ENCODE assay signal across 8 mouse cellular contexts in genomic region chr10:77566651-77567050, GRCm38 (mm10). TPM values are rescaled to one million over a fixed set of nuclear protein-coding genes. Genes with fewer than 3 reads are reported as not detected.
A peak's percentile ranks its signal among the peaks of the same experiment; 100 is the strongest.
DNase-seq lines count a peak whose midpoint lies in the region; ATAC-seq and TF ChIP-seq lines count a peak whose summit lies in the region.

No protein-coding gene starts in this region.

- H3K27me3 ChIP-seq in midbrain, embryonic 11.5 days (ENCODE audit: control insufficient read depth, insufficient read depth, low read length), result no peaks in the 10 kb centered on the region
- no peaks in the 10 kb centered on the region for H3K27me3 ChIP-seq in midbrain, embryonic 13.5 days
- no peaks in the 10 kb centered on the region for H3K27me3 ChIP-seq in intestine, embryonic 15.5 days (replicated peaks)
- no peaks in the 10 kb centered on the region for H3K27me3 ChIP-seq in limb, embryonic 14.5 days (ENCODE audit: control insufficient read depth, insufficient read depth, low read length)
- no peaks in the 10 kb centered on the region for H3K27me3 ChIP-seq in thymus, adult 2 months (ENCODE audit: control insufficient read depth, insufficient read depth, low read length)

- H3K9me3 ChIP-seq in midbrain, embryonic 11.5 days (ENCODE audit: control insufficient read depth, low read length), result no peaks in the 10 kb centered on the region
- H3K9me3 ChIP-seq in midbrain, embryonic 13.5 days, result no peaks in the 10 kb centered on the region
- no peaks in the 10 kb centered on the region for H3K9me3 ChIP-seq in intestine, embryonic 15.5 days
- no peaks in the 10 kb centered on the region for H3K9me3 ChIP-seq in limb, embryonic 14.5 days (ENCODE audit: control insufficient read depth, low read length)

- H3K9ac ChIP-seq in midbrain, embryonic 11.5 days (ENCODE audit: low read length), result no peak overlapping the region
- H3K9ac ChIP-seq in midbrain, embryonic 13.5 days (replicated peaks), result no peak overlapping the region
- no peak overlapping the region; the same call in 1 of the 2 replicates for H3K9ac ChIP-seq in intestine, embryonic 15.5 days
- H3K9ac ChIP-seq in limb, embryonic 14.5 days (ENCODE audit: low read depth, low read length, severe bottlenecking), result no peak overlapping the region

- H3K4me2 ChIP-seq in midbrain, embryonic 11.5 days, result no peak overlapping the region
- H3K4me2 ChIP-seq in midbrain, embryonic 13.5 days (replicated peaks), result no peak overlapping the region
- no peak overlapping the region for H3K4me2 ChIP-seq in intestine, embryonic 15.5 days (replicated peaks)
- H3K4me2 ChIP-seq in limb, embryonic 14.5 days (replicated peaks; ENCODE audit: low read depth, low read length, severe bottlenecking), result no peak overlapping the region

- TF ChIP-seq POLR2A in limb, embryonic 14.5 days (IDR thresholded peaks at IDR 0.05; ENCODE audit: borderline replicate concordance, extremely low read depth, insufficient read depth, insufficient read length), result no peak
- TF ChIP-seq POLR2A in olfactory bulb, adult 2 months (IDR thresholded peaks at IDR 0.05; ENCODE audit: insufficient read depth, low read depth, low read length), result no peak
- no peak for TF ChIP-seq POLR2A in thymus, adult 2 months (IDR thresholded peaks at IDR 0.05; ENCODE audit: control insufficient read depth, extremely low read depth, insufficient read depth, low read length, poor library complexity)

- H3K4me3 ChIP-seq in midbrain, embryonic 11.5 days (ENCODE audit: low read depth, low read length), result no peak overlapping the region
- H3K4me3 ChIP-seq in midbrain, embryonic 13.5 days (replicated peaks), result no peak overlapping the region
- no peak overlapping the region for H3K4me3 ChIP-seq in intestine, embryonic 15.5 days (replicated peaks)
- no peak overlapping the region for H3K4me3 ChIP-seq in limb, embryonic 14.5 days (replicated peaks; ENCODE audit: low read length)
- H3K4me3 ChIP-seq in olfactory bulb, adult 2 months (ENCODE audit: insufficient read depth, low read depth, low read length), result no peak overlapping the region
- no peak overlapping the region for H3K4me3 ChIP-seq in thymus, adult 2 months (ENCODE audit: control insufficient read depth, insufficient read depth, low read length)

- H3K27ac ChIP-seq in midbrain, embryonic 11.5 days (ENCODE audit: low read depth, low read length), result no peak overlapping the region
- no peak overlapping the region for H3K27ac ChIP-seq in midbrain, embryonic 13.5 days
- peak overlapping the region; percentile 48 for H3K27ac ChIP-seq in intestine, embryonic 15.5 days
- no peak overlapping the region for H3K27ac ChIP-seq in limb, embryonic 14.5 days (replicated peaks; ENCODE audit: low read depth, low read length)
- H3K27ac ChIP-seq in olfactory bulb, adult 2 months (ENCODE audit: insufficient read depth, low read depth, low read length), result no peak overlapping the region
- no peak overlapping the region for H3K27ac ChIP-seq in thymus, adult 2 months (ENCODE audit: control insufficient read depth, insufficient read depth, low read length)

- TF ChIP-seq CTCF in olfactory bulb, adult 2 months (IDR thresholded peaks at IDR 0.05; ENCODE audit: insufficient read depth, low read depth, low read length), result peak; percentile 87; the same call in 1 of the 2 replicates
- peak; percentile 94 for TF ChIP-seq CTCF in thymus, adult 2 months (IDR thresholded peaks at IDR 0.05; ENCODE audit: borderline replicate concordance, control insufficient read depth, extremely low read depth, insufficient read depth, low read length, poor library complexity)

- H3K36me3 ChIP-seq in midbrain, embryonic 11.5 days (ENCODE audit: control insufficient read depth, insufficient read depth, low read length), result no peaks in the 10 kb centered on the region
- H3K36me3 ChIP-seq in midbrain, embryonic 13.5 days, result no peaks in the 10 kb centered on the region
- no peaks in the 10 kb centered on the region for H3K36me3 ChIP-seq in intestine, embryonic 15.5 days
- H3K36me3 ChIP-seq in limb, embryonic 14.5 days (ENCODE audit: control insufficient read depth, insufficient read depth, low read length), result no peaks in the 10 kb centered on the region
- H3K36me3 ChIP-seq in thymus, adult 2 months (ENCODE audit: control insufficient read depth, insufficient read depth, low read length), result peaks cover 44% of the 10 kb centered on the region

- H3K4me1 ChIP-seq in midbrain, embryonic 11.5 days (ENCODE audit: control insufficient read depth, insufficient read depth, low read length), result no peaks in the 10 kb centered on the region
- H3K4me1 ChIP-seq in midbrain, embryonic 13.5 days (replicated peaks), result peaks cover 5% of the 10 kb centered on the region; the same call in 1 of the 2 replicates
- H3K4me1 ChIP-seq in intestine, embryonic 15.5 days (replicated peaks), result peaks cover 14% of the 10 kb centered on the region
- H3K4me1 ChIP-seq in limb, embryonic 14.5 days (ENCODE audit: control insufficient read depth, insufficient read depth, low read length), result no peaks in the 10 kb centered on the region
- H3K4me1 ChIP-seq in olfactory bulb, adult 2 months (ENCODE audit: control insufficient read depth, insufficient read depth, low read length), result no peaks in the 10 kb centered on the region
- H3K4me1 ChIP-seq in thymus, adult 2 months (replicated peaks; ENCODE audit: control insufficient read depth, insufficient read depth, low read length), result no peaks in the 10 kb centered on the region

- ATAC-seq in midbrain, embryonic 11.5 days (ENCODE audit: low FRiP score), result no peak
- no peak for ATAC-seq in midbrain, embryonic 13.5 days
- no peak for ATAC-seq in intestine, embryonic 15.5 days
- ATAC-seq in limb, embryonic 14.5 days (ENCODE audit: low FRiP score, low read depth), result no peak

- peak; percentile 94 for DNase-seq in midbrain, embryonic 11.5 days (ENCODE audit: low spot score, missing footprints)
- DNase-seq in c-Kit-negative CD71-positive TER-119-positive erythroid progenitor cells, embryonic 14.5 days (ENCODE audit: low read depth, low spot score), result peak; percentile 56
- peak; percentile 28 for DNase-seq in fibroblast of lung, adult 2 months (ENCODE audit: low read depth)
- peak; percentile 77 for DNase-seq in limb, embryonic 14.5 days (ENCODE audit: low spot score)
- peak; percentile 83 for DNase-seq in thymus, adult 2 months

- WGBS in midbrain, embryonic 11.5 days, result 37% methylated on average over 8 of the region's 8 CpGs
- 38% methylated on average over 8 of the region's 8 CpGs for WGBS in midbrain, embryonic 13.5 days
- WGBS in intestine, embryonic 15.5 days, result 39% methylated on average over 8 of the region's 8 CpGs
- 37% methylated on average over 8 of the region's 8 CpGs for WGBS in limb, embryonic 14.5 days
- WGBS in olfactory bulb, adult 2 months, result 34% methylated on average over 8 of the region's 8 CpGs
- WGBS in thymus, adult 2 months, result 30% methylated on average over 8 of the region's 8 CpGs

RNA-seq across cellular contexts. Expression of gene Pttg1ip, which starts 14.9 kb away (rescaled TPM):
- polyA plus RNA-seq in midbrain, embryonic 11.5 days (2014; fragmentation: Nextera tagmentation; extraction: Ambion mirVana), result 68.5 and 73.2 TPM in 2 replicates
- polyA plus RNA-seq in midbrain, embryonic 13.5 days (2015; fragmentation: Nextera tagmentation; extraction: Ambion mirVana), result 57.5 and 59.0 TPM in 2 replicates
- polyA plus RNA-seq in intestine, embryonic 15.5 days (2015; fragmentation: Nextera tagmentation; extraction: Ambion mirVana), result 146 and 156 TPM in 2 replicates
- 117 and 122 TPM in 2 replicates for polyA plus RNA-seq in limb, embryonic 14.5 days (2012; rRNA removed)
- polyA plus RNA-seq in limb, embryonic 14.5 days (2014; fragmentation: Nextera tagmentation; extraction: Ambion mirVana), result 138 and 147 TPM in 2 replicates
- not detected in 2 replicates for polyA plus RNA-seq in olfactory bulb, adult 2 months (2012; ENCODE audit: insufficient read depth, insufficient read length, low replicate concordance, missing spikeins)
- 103 and 129 TPM in 2 replicates for polyA plus RNA-seq in thymus, adult 2 months (2012; rRNA removed)

RNA-seq across cellular contexts. Expression of gene Itgb2, which starts 36.6 kb away (rescaled TPM):
- polyA plus RNA-seq in midbrain, embryonic 11.5 days (2014; fragmentation: Nextera tagmentation; extraction: Ambion mirVana), result 0.57 and 0.59 TPM in 2 replicates
- 0.61 and 0.87 TPM in 2 replicates for polyA plus RNA-seq in midbrain, embryonic 13.5 days (2015; fragmentation: Nextera tagmentation; extraction: Ambion mirVana)
- 3.2 and 3.7 TPM in 2 replicates for polyA plus RNA-seq in intestine, embryonic 15.5 days (2015; fragmentation: Nextera tagmentation; extraction: Ambion mirVana)
- 2.7 and 2.9 TPM in 2 replicates for polyA plus RNA-seq in limb, embryonic 14.5 days (2012; rRNA removed)
- polyA plus RNA-seq in limb, embryonic 14.5 days (2014; fragmentation: Nextera tagmentation; extraction: Ambion mirVana), result 2.5 and 3.7 TPM in 2 replicates
- 191 TPM in 1 of 2 replicates, not detected in the other for polyA plus RNA-seq in olfactory bulb, adult 2 months (2012; ENCODE audit: insufficient read depth, insufficient read length, low replicate concordance, missing spikeins)
- polyA plus RNA-seq in thymus, adult 2 months (2012; rRNA removed), result 304 and 334 TPM in 2 replicates

RNA-seq across cellular contexts. Expression of gene Sumo3, which starts 39.2 kb away (rescaled TPM):
- 338 and 353 TPM in 2 replicates for polyA plus RNA-seq in midbrain, embryonic 11.5 days (2014; fragmentation: Nextera tagmentation; extraction: Ambion mirVana)
- polyA plus RNA-seq in midbrain, embryonic 13.5 days (2015; fragmentation: Nextera tagmentation; extraction: Ambion mirVana), result 302 and 320 TPM in 2 replicates
- 338 and 345 TPM in 2 replicates for polyA plus RNA-seq in intestine, embryonic 15.5 days (2015; fragmentation: Nextera tagmentation; extraction: Ambion mirVana)
- 466 and 472 TPM in 2 replicates for polyA plus RNA-seq in limb, embryonic 14.5 days (2012; rRNA removed)
- polyA plus RNA-seq in limb, embryonic 14.5 days (2014; fragmentation: Nextera tagmentation; extraction: Ambion mirVana), result 328 and 351 TPM in 2 replicates
- polyA plus RNA-seq in olfactory bulb, adult 2 months (2012; ENCODE audit: insufficient read depth, insufficient read length, low replicate concordance, missing spikeins), result 414 TPM in 1 of 2 replicates, not detected in the other
- polyA plus RNA-seq in thymus, adult 2 months (2012; rRNA removed), result 236 and 248 TPM in 2 replicates

RNA-seq across cellular contexts. Expression of gene Gm49325, which starts 39.3 kb away (rescaled TPM):
- polyA plus RNA-seq in midbrain, embryonic 11.5 days (2014; fragmentation: Nextera tagmentation; extraction: Ambion mirVana), result 2.4 TPM in 1 of 2 replicates, not detected in the other
- polyA plus RNA-seq in midbrain, embryonic 13.5 days (2015; fragmentation: Nextera tagmentation; extraction: Ambion mirVana), result 2.5 TPM in 1 of 2 replicates, not detected in the other
- 4.1 and 5.4 TPM in 2 replicates for polyA plus RNA-seq in intestine, embryonic 15.5 days (2015; fragmentation: Nextera tagmentation; extraction: Ambion mirVana)
- polyA plus RNA-seq in limb, embryonic 14.5 days (2012; rRNA removed), result 1.8 and 8.4 TPM in 2 replicates
- polyA plus RNA-seq in limb, embryonic 14.5 days (2014; fragmentation: Nextera tagmentation; extraction: Ambion mirVana), result 1.9 and 5.8 TPM in 2 replicates
- polyA plus RNA-seq in olfactory bulb, adult 2 months (2012; ENCODE audit: insufficient read depth, insufficient read length, low replicate concordance, missing spikeins), result not detected in 2 replicates
- not detected in 2 replicates for polyA plus RNA-seq in thymus, adult 2 months (2012; rRNA removed)

RNA-seq across cellular contexts. Expression of gene Fam207a, which starts 51.1 kb away (rescaled TPM):
- 38.7 and 42.2 TPM in 2 replicates for polyA plus RNA-seq in midbrain, embryonic 11.5 days (2014; fragmentation: Nextera tagmentation; extraction: Ambion mirVana)
- polyA plus RNA-seq in midbrain, embryonic 13.5 days (2015; fragmentation: Nextera tagmentation; extraction: Ambion mirVana), result 38.5 and 41.6 TPM in 2 replicates
- 39.1 and 40.3 TPM in 2 replicates for polyA plus RNA-seq in intestine, embryonic 15.5 days (2015; fragmentation: Nextera tagmentation; extraction: Ambion mirVana)
- polyA plus RNA-seq in limb, embryonic 14.5 days (2012; rRNA removed), result 35.5 and 38.6 TPM in 2 replicates
- polyA plus RNA-seq in limb, embryonic 14.5 days (2014; fragmentation: Nextera tagmentation; extraction: Ambion mirVana), result 40.6 and 41.7 TPM in 2 replicates
- not detected in 2 replicates for polyA plus RNA-seq in olfactory bulb, adult 2 months (2012; ENCODE audit: insufficient read depth, insufficient read length, low replicate concordance, missing spikeins)
- 49.1 and 52.4 TPM in 2 replicates for polyA plus RNA-seq in thymus, adult 2 months (2012; rRNA removed)

Comparison
In these comparisons a context has a peak if more than half of its experiments do, and no peak if none do; other contexts are left out.
1. DNase-seq: peak in every context shown above with its lines; median percentile 94 in midbrain, embryonic 11.5 days; 83 in thymus, adult 2 months; 77 in limb, embryonic 14.5 days; 56 in c-Kit-negative CD71-positive TER-119-positive erythroid progenitor cells, embryonic 14.5 days; 28 in fibroblast of lung, adult 2 months.